Mouse (Mus musculus) stomach, embryonic 16.5 days (tissue): ENCODE measurements at regions not wholly inside any gene's neighbourhood (a gene's known extent, or its start where the extent isn't known, plus 50 kb on each side); places are given as distances from the start of the nearest gene placed in this dataset.

Experiments used
- ATAC-seq: fragments of 200-750 bp; cut with Nextera tagmentation; 2 replicates; pipeline ENCODE4 v1.8.0; 2017; ENCODE audit warnings: moderate number of reproducible peaks, moderate TSS enrichment; ENCODE audit not compliant: insufficient read depth, low FRiP score
- H3K27ac ChIP-seq: fragments of 300-500 bp; sonication (generic); 2 replicates; pipeline ENCODE4 v1.5.1; 2014; ENCODE audit warnings: low read length
- H3K27me3 ChIP-seq: fragments of 300-500 bp; sonication (generic); 2 replicates; pipeline ENCODE4 v1.6.1; 2014; ENCODE audit warnings: low read length, control low read depth, mixed read lengths; ENCODE audit not compliant: control insufficient read depth, insufficient read depth
- H3K36me3 ChIP-seq: fragments of 300-500 bp; sonication (generic); 2 replicates; pipeline ENCODE4 v1.6.1; 2014; ENCODE audit warnings: low read length; ENCODE audit not compliant: control insufficient read depth, insufficient read depth
- H3K4me1 ChIP-seq: fragments of 300-500 bp; sonication (generic); 2 replicates; pipeline ENCODE4 v1.6.1; 2014; ENCODE audit warnings: low read length, control low read depth, mixed read lengths; ENCODE audit not compliant: control insufficient read depth, insufficient read depth
- H3K4me2 ChIP-seq: fragments of 300-500 bp; sonication (generic); 2 replicates; pipeline ENCODE4 v1.6.1; 2014; ENCODE audit warnings: low read depth, low read length, mixed read lengths
- H3K4me3 ChIP-seq: fragments of 300-500 bp; sonication (generic); replicated peaks from 2 replicates; pipeline ENCODE4 v1.5.1; 2014; ENCODE audit warnings: mild to moderate bottlenecking, low read length
- H3K9ac ChIP-seq: fragments of 300-500 bp; sonication (generic); 2 replicates; pipeline ENCODE4 v1.6.1; 2014; ENCODE audit warnings: low read length
- H3K9me3 ChIP-seq: fragments of 300-500 bp; sonication (generic); replicated peaks from 2 replicates; pipeline ENCODE4 v1.6.1; 2016; ENCODE audit warnings: low read length, control low read depth; ENCODE audit not compliant: control insufficient read depth
- WGBS: fragments of 180-500 bp; shearing (Covaris S2); extraction: QIAGEN DNeasy Blood & Tissue Kit; methylation state at CpG from one replicate; pipeline ENCODE4 v1.1.7; 2014; 5-methylcytosine and 5-hydroxymethylcytosine counted together

GRCm38 (mm10) chr2:45700578-45700977, 583.4 kb upstream of the Zeb2 start:
- Histone ChIP-seq H3K9ac (no peak overlapping the region), H3K27me3 (no peaks in the 10 kb centered on the region), H3K36me3 (no peaks in the 10 kb centered on the region), H3K4me3 (no peak overlapping the region), H3K27ac (no peak overlapping the region), H3K4me1 (no peaks in the 10 kb centered on the region), H3K9me3 (no peaks in the 10 kb centered on the region), H3K4me2 (no peak overlapping the region)
- no peak for ATAC-seq
- WGBS, result 67% methylated on average over 1 of the region's 1 CpGs

DNA sequence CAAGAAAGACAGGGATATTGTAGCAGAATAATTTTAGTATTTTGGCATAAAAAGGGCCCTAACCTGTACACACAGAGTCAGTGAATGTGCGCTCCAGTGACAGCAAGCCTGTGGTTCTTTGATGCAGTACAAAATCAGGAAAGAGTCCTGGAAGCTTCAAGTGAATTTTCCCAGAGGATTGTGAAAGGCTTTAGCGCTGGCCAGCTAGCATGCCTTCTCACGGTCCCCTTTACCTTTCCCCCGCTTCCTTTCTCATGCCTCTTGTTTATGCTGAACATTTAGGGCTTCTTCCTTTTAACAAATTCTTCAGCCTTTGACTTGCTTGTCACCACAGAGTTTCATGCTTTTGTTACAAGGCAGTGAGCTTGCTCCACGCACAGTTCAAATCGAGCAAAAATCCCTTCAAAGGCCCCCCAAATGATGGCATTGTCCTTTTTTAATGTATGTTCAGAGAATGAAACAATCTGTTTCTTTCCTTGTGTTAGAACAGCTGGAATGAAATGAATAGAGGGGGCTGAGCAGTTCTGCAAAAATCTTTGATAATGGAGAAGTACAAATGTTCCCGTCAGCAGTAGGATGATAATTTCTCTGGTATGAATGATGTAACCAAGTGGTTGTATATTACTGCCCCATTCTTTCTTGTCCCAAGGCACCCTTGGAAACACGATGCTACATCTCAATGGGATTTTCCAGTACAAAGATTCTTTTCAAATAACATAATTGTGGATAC, 576.3 kb upstream of the Zeb2 start:
- no peak for ATAC-seq
- no peak overlapping the region for H3K27ac ChIP-seq

GRCm38 (mm10) chr2:45692819-45693218, 575.6 kb upstream of the Zeb2 start:
- Histone ChIP-seq H3K4me1 (no peaks in the 10 kb centered on the region), H3K27ac (no peak overlapping the region), H3K9ac (no peak overlapping the region), H3K36me3 (no peaks in the 10 kb centered on the region), H3K4me2 (no peak overlapping the region), H3K27me3 (no peaks in the 10 kb centered on the region), H3K4me3 (no peak overlapping the region), H3K9me3 (no peaks in the 10 kb centered on the region)
- no peak for ATAC-seq
- 91% methylated on average over 1 of the region's 1 CpGs for WGBS

More for the DNA sequence above, 576.3 kb upstream of the Zeb2 start:
- no peaks in the 10 kb centered on the region for H3K9me3 ChIP-seq
- H3K4me2 ChIP-seq, result no peak overlapping the region
- no peak overlapping the region for H3K9ac ChIP-seq
- no peaks in the 10 kb centered on the region for H3K36me3 ChIP-seq
- no peaks in the 10 kb centered on the region for H3K27me3 ChIP-seq
- WGBS, result 59% methylated on average over 8 of the region's 8 CpGs
- H3K4me3 ChIP-seq, result no peak overlapping the region
- no peaks in the 10 kb centered on the region for H3K4me1 ChIP-seq

GRCm38 (mm10) chr2:45688996-45689395, 571.8 kb upstream of the Zeb2 start:
- Histone ChIP-seq H3K27me3 (no peaks in the 10 kb centered on the region), H3K4me3 (no peak overlapping the region), H3K4me2 (no peak overlapping the region), H3K9me3 (no peaks in the 10 kb centered on the region), H3K27ac (no peak overlapping the region), H3K36me3 (no peaks in the 10 kb centered on the region), H3K4me1 (no peaks in the 10 kb centered on the region), H3K9ac (no peak overlapping the region)
- ATAC-seq, result no peak
- 76% methylated on average over 1 of the region's 1 CpGs for WGBS

- no peak for ATAC-seq
- WGBS, result 74% methylated on average over 1 of the region's 1 CpGs
- no peaks in the 10 kb centered on the region for H3K36me3 ChIP-seq
- no peaks in the 10 kb centered on the region for H3K9me3 ChIP-seq
- no peak overlapping the region for H3K4me3 ChIP-seq
- no peaks in the 10 kb centered on the region for H3K4me1 ChIP-seq
- no peak overlapping the region for H3K4me2 ChIP-seq
- H3K9ac ChIP-seq, result no peak overlapping the region
- H3K27me3 ChIP-seq, result no peaks in the 10 kb centered on the region
- H3K27ac ChIP-seq, result no peak overlapping the region
Observed at GRCm38 (mm10) chr2:45681251-45681650, 564.1 kb upstream of the Zeb2 start.

GRCm38 (mm10) chr2:45679101-45679895, 562.1 kb upstream of the Zeb2 start:
- no peak for ATAC-seq
- no peak overlapping the region for H3K4me2 ChIP-seq

DNA sequence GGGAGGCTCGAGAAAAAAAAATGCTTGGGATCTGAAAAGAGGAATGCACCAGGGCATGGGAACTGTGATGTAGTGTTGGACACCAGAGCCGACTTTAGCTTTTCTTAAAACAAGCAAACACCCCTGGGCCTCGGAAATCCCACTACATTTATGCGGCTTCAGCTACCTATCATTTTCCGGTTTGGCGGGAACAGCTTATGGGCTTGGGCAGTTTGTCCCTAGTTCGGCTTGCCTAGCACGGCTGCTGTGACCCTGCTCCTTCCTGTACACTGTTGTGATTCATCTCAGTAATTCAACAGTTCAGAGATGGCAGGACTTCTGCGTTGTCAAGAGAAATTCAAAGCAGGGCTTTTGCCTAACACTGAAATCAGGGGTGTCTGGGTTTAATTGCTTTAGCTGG, 561.5 kb upstream of the Zeb2 start:
- 51% methylated on average over 9 of the region's 9 CpGs for WGBS
- ATAC-seq, result no peak
- Histone ChIP-seq H3K4me2 (no peak overlapping the region), H3K9me3 (no peaks in the 10 kb centered on the region), H3K36me3 (no peaks in the 10 kb centered on the region), H3K27me3 (no peaks in the 10 kb centered on the region), H3K4me3 (no peak overlapping the region), H3K9ac (no peak overlapping the region), H3K27ac (no peak overlapping the region), H3K4me1 (no peaks in the 10 kb centered on the region)

More at GRCm38 (mm10) chr2:45679101-45679895, 562.1 kb upstream of the Zeb2 start:
- Histone ChIP-seq H3K9me3 (no peaks in the 10 kb centered on the region), H3K36me3 (no peaks in the 10 kb centered on the region), H3K27me3 (no peaks in the 10 kb centered on the region), H3K4me3 (no peak overlapping the region), H3K4me1 (no peaks in the 10 kb centered on the region), H3K9ac (no peak overlapping the region), H3K27ac (no peak overlapping the region)
- WGBS, result 67% methylated on average over 10 of the region's 10 CpGs

DNA sequence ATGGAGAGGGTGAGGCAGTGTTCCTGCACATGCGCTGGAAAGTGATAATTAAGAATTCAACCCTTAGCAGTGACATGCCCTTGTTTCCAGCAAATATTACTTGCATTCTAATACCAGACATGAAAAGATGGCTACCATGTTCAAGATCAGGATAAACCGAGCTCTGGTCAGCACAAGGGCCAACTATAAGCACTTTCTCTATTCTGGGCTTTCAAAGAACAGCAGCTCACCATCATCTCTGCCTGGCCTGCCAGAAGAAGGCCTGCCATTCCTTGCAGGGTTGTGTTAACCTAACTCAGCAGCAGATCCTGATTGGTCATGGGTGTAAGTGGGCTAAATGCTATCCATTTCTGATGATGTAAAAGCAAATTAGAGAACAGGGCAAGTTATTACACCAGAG, 558.6 kb upstream of the Zeb2 start:
- no peaks in the 10 kb centered on the region for H3K36me3 ChIP-seq
- no peaks in the 10 kb centered on the region for H3K4me1 ChIP-seq
- H3K4me2 ChIP-seq, result no peak overlapping the region
- no peaks in the 10 kb centered on the region for H3K9me3 ChIP-seq
- WGBS, result 90% methylated on average over 2 of the region's 2 CpGs
- no peak overlapping the region for H3K9ac ChIP-seq
- no peak overlapping the region for H3K4me3 ChIP-seq
- H3K27ac ChIP-seq, result no peak overlapping the region
- no peak for ATAC-seq
- no peaks in the 10 kb centered on the region for H3K27me3 ChIP-seq

DNA sequence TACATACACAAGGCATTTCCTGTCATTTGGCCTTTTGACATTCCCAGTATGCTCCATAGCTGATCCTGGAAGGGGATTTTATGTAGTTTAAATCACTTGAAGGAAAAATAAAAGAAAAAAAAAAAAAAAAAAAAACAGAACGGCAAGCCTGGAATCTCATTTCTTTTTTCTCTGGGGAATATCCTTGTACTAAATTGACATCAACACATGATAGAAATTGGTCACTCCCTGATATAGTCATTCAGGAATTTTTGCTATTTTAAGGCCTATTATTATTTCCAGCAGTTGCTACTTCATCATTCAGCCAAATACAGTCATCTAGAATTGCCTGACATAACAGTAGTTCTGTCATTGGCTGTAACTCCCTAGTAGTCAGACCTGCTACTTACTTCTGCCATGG, 538.8 kb upstream of the Zeb2 start:
- Histone ChIP-seq H3K4me3 (no peak overlapping the region), H3K9ac (no peak overlapping the region), H3K9me3 (0 out of 2 replicates have a peak, but pooled peaks cover 2% of the 10 kb centered on the region), H3K27ac (no peak overlapping the region), H3K4me2 (no peak overlapping the region), H3K4me1 (no peaks in the 10 kb centered on the region), H3K36me3 (no peaks in the 10 kb centered on the region), H3K27me3 (no peaks in the 10 kb centered on the region)
- no peak for ATAC-seq
- 65% methylated on average over 1 of the region's 1 CpGs for WGBS
